Mouse (Mus musculus): ENCODE results near the gene Txk. TPM values are rescaled to one million over a fixed set of nuclear protein-coding genes. Genes with fewer than 3 reads are reported as not detected.

The Txk gene
- polyA plus RNA-seq, 1 experiment from 2014 or later: 0.23 TPM

- no peaks in the 10 kb centered on the region for H3K36me3 ChIP-seq (replicated peaks; ENCODE audit: control insufficient read depth, insufficient read depth)
- no peaks in the 10 kb centered on the region for H3K4me1 ChIP-seq (replicated peaks; ENCODE audit: control insufficient read depth, insufficient read depth, low read length)
- no peak for DNase-seq (ENCODE audit: low spot score)
- ATAC-seq (ENCODE audit: low FRiP score): no peak
- H3K9me3 ChIP-seq (ENCODE audit: control insufficient read depth, low read length): no peaks in the 10 kb centered on the region
- no peaks in the 10 kb centered on the region for H3K27me3 ChIP-seq (ENCODE audit: control insufficient read depth, insufficient read depth, low read length)
- no peak overlapping the region for H3K27ac ChIP-seq
- H3K4me2 ChIP-seq (replicated peaks): no peak overlapping the region
- H3K9ac ChIP-seq: no peak overlapping the region
- no peak overlapping the region for H3K4me3 ChIP-seq (replicated peaks; ENCODE audit: low read length)
- WGBS: 91% methylated on average over 11 of the region's 11 CpGs
Observed at GRCm38 (mm10) chr5:72781776-72782175, 29.2 kb upstream of the Txk start.

- Histone ChIP-seq H3K27ac (no peak overlapping the region), H3K4me3 (replicated peaks; ENCODE audit: low read length) (no peak overlapping the region), H3K36me3 (replicated peaks; ENCODE audit: control insufficient read depth, insufficient read depth) (no peaks in the 10 kb centered on the region), H3K27me3 (ENCODE audit: control insufficient read depth, insufficient read depth, low read length) (no peaks in the 10 kb centered on the region), H3K9me3 (ENCODE audit: control insufficient read depth, low read length) (no peaks in the 10 kb centered on the region), H3K9ac (no peak overlapping the region), H3K4me1 (replicated peaks; ENCODE audit: control insufficient read depth, insufficient read depth, low read length) (no peaks in the 10 kb centered on the region), H3K4me2 (replicated peaks) (no peak overlapping the region)
- no peak for DNase-seq (ENCODE audit: low spot score)
- ATAC-seq (ENCODE audit: low FRiP score): no peak
- WGBS: 61% methylated on average over 2 of the region's 2 CpGs
Observed at GRCm38 (mm10) chr5:72776595-72776994, 24.0 kb upstream of the Txk start.

- WGBS: 78% methylated on average over 2 of the region's 2 CpGs
- H3K9me3 ChIP-seq (ENCODE audit: control insufficient read depth, low read length): no peaks in the 10 kb centered on the region
Observed at GRCm38 (mm10) chr5:72776127-72776526, 23.6 kb upstream of the Txk start.

GRCm38 (mm10) chr5:72769841-72770240 lies 17.3 kb upstream of the Txk start:
- no peak for ATAC-seq (ENCODE audit: low FRiP score)
- DNase-seq (ENCODE audit: low spot score): no peak
- Histone ChIP-seq H3K4me1 (replicated peaks; ENCODE audit: control insufficient read depth, insufficient read depth, low read length) (no peaks in the 10 kb centered on the region), H3K36me3 (replicated peaks; ENCODE audit: control insufficient read depth, insufficient read depth) (no peaks in the 10 kb centered on the region), H3K9ac (no peak overlapping the region), H3K4me2 (replicated peaks) (no peak overlapping the region), H3K4me3 (replicated peaks; ENCODE audit: low read length) (no peak overlapping the region), H3K27me3 (ENCODE audit: control insufficient read depth, insufficient read depth, low read length) (no peaks in the 10 kb centered on the region), H3K9me3 (ENCODE audit: control insufficient read depth, low read length) (no peaks in the 10 kb centered on the region), H3K27ac (no peak overlapping the region)
- 71% methylated on average over 6 of the region's 6 CpGs for WGBS

More at GRCm38 (mm10) chr5:72776127-72776526, 23.6 kb upstream of the Txk start:
- Histone ChIP-seq H3K4me1 (replicated peaks; ENCODE audit: control insufficient read depth, insufficient read depth, low read length) (no peaks in the 10 kb centered on the region), H3K4me3 (replicated peaks; ENCODE audit: low read length) (no peak overlapping the region), H3K27ac (no peak overlapping the region), H3K4me2 (replicated peaks) (no peak overlapping the region), H3K27me3 (ENCODE audit: control insufficient read depth, insufficient read depth, low read length) (no peaks in the 10 kb centered on the region), H3K9ac (no peak overlapping the region), H3K36me3 (replicated peaks; ENCODE audit: control insufficient read depth, insufficient read depth) (no peaks in the 10 kb centered on the region)
- ATAC-seq (ENCODE audit: low FRiP score) (no peak), DNase-seq (ENCODE audit: low spot score) (no peak)

GRCm38 (mm10) chr5:72763546-72763945 lies 11.0 kb upstream of the Txk start:
- H3K4me1 ChIP-seq (replicated peaks; ENCODE audit: control insufficient read depth, insufficient read depth, low read length): no peaks in the 10 kb centered on the region
- H3K27ac ChIP-seq: no peak overlapping the region
- no peaks in the 10 kb centered on the region for H3K27me3 ChIP-seq (ENCODE audit: control insufficient read depth, insufficient read depth, low read length)
- DNase-seq (ENCODE audit: low spot score) (no peak), ATAC-seq (ENCODE audit: low FRiP score) (no peak)
- WGBS: 90% methylated on average over 5 of the region's 5 CpGs
- H3K4me3 ChIP-seq (replicated peaks; ENCODE audit: low read length): no peak overlapping the region
- no peak overlapping the region for H3K4me2 ChIP-seq (replicated peaks)
- H3K9ac ChIP-seq: no peak overlapping the region
- H3K9me3 ChIP-seq (ENCODE audit: control insufficient read depth, low read length): no peaks in the 10 kb centered on the region
- H3K36me3 ChIP-seq (replicated peaks; ENCODE audit: control insufficient read depth, insufficient read depth): no peaks in the 10 kb centered on the region

GRCm38 (mm10) chr5:72763025-72763424 lies 10.4 kb upstream of the Txk start:
- ATAC-seq (ENCODE audit: low FRiP score) (no peak), DNase-seq (ENCODE audit: low spot score) (no peak)
- Histone ChIP-seq H3K4me2 (replicated peaks) (no peak overlapping the region), H3K9ac (no peak overlapping the region), H3K4me1 (replicated peaks; ENCODE audit: control insufficient read depth, insufficient read depth, low read length) (no peaks in the 10 kb centered on the region), H3K27ac (no peak overlapping the region), H3K4me3 (replicated peaks; ENCODE audit: low read length) (no peak overlapping the region), H3K9me3 (ENCODE audit: control insufficient read depth, low read length) (no peaks in the 10 kb centered on the region), H3K27me3 (ENCODE audit: control insufficient read depth, insufficient read depth, low read length) (no peaks in the 10 kb centered on the region), H3K36me3 (replicated peaks; ENCODE audit: control insufficient read depth, insufficient read depth) (no peaks in the 10 kb centered on the region)
- WGBS: 57% methylated on average over 3 of the region's 3 CpGs

GRCm38 (mm10) chr5:72761758-72762157 lies 9.2 kb upstream of the Txk start:
- DNase-seq (ENCODE audit: low spot score) (no peak), ATAC-seq (ENCODE audit: low FRiP score) (no peak)
- no peak overlapping the region for H3K4me2 ChIP-seq (replicated peaks)
- H3K4me3 ChIP-seq (replicated peaks; ENCODE audit: low read length): no peak overlapping the region
- H3K4me1 ChIP-seq (replicated peaks; ENCODE audit: control insufficient read depth, insufficient read depth, low read length): no peaks in the 10 kb centered on the region
- no peaks in the 10 kb centered on the region for H3K27me3 ChIP-seq (ENCODE audit: control insufficient read depth, insufficient read depth, low read length)
- 32% methylated on average over 5 of the region's 5 CpGs for WGBS
- H3K9ac ChIP-seq: no peak overlapping the region
- H3K27ac ChIP-seq: no peak overlapping the region
- no peaks in the 10 kb centered on the region for H3K9me3 ChIP-seq (ENCODE audit: control insufficient read depth, low read length)
- H3K36me3 ChIP-seq (replicated peaks; ENCODE audit: control insufficient read depth, insufficient read depth): no peaks in the 10 kb centered on the region

- Histone ChIP-seq H3K4me1 (replicated peaks; ENCODE audit: control insufficient read depth, insufficient read depth, low read length) (no peaks in the 10 kb centered on the region), H3K4me3 (replicated peaks; ENCODE audit: low read length) (no peak overlapping the region), H3K27ac (no peak overlapping the region), H3K27me3 (ENCODE audit: control insufficient read depth, insufficient read depth, low read length) (no peaks in the 10 kb centered on the region), H3K36me3 (replicated peaks; ENCODE audit: control insufficient read depth, insufficient read depth) (no peaks in the 10 kb centered on the region), H3K9me3 (ENCODE audit: control insufficient read depth, low read length) (no peaks in the 10 kb centered on the region), H3K9ac (no peak overlapping the region), H3K4me2 (replicated peaks) (no peak overlapping the region)
- 82% methylated on average over 5 of the region's 5 CpGs for WGBS
- ATAC-seq (ENCODE audit: low FRiP score) (no peak), DNase-seq (ENCODE audit: low spot score) (no peak)
Observed at GRCm38 (mm10) chr5:72761237-72761636, 8.7 kb upstream of the Txk start.

- DNase-seq (ENCODE audit: low spot score): peak; percentile 75
- WGBS: 79% methylated on average over 13 of the region's 13 CpGs
- H3K4me3 ChIP-seq (replicated peaks; ENCODE audit: low read length): no peak overlapping the region
Observed at GRCm38 (mm10) chr5:72758925-72759924, 6.6 kb upstream of the Txk start.

More at GRCm38 (mm10) chr5:72758925-72759924, 6.6 kb upstream of the Txk start:
- Histone ChIP-seq H3K4me1 (replicated peaks; ENCODE audit: control insufficient read depth, insufficient read depth, low read length) (no peaks in the 10 kb centered on the region), H3K4me2 (replicated peaks) (no peak overlapping the region), H3K9me3 (ENCODE audit: control insufficient read depth, low read length) (no peaks in the 10 kb centered on the region), H3K27me3 (ENCODE audit: control insufficient read depth, insufficient read depth, low read length) (no peaks in the 10 kb centered on the region), H3K36me3 (replicated peaks; ENCODE audit: control insufficient read depth, insufficient read depth) (no peaks in the 10 kb centered on the region), H3K27ac (no peak overlapping the region), H3K9ac (no peak overlapping the region)
- ATAC-seq (ENCODE audit: low FRiP score): peak; percentile 62; the same call in 1 of the 2 replicates

Measured in hindbrain, embryonic 14.5 days (tissue).